Mouse (Mus musculus) heart, embryonic 15.5 days (tissue): Measurements from ENCODE around the gene Gm17175. TPM values are rescaled to one million over a fixed set of nuclear protein-coding genes. Genes with fewer than 3 reads are reported as not detected.
"Not testable (repeated sequence)": the region's sequence is repeated elsewhere in the genome, so short reads cannot be mapped to it uniquely, and the experiment has no call there.

Experiments used
- ATAC-seq: fragments of 200-750 bp; cut with Nextera tagmentation; replicated peaks from 2 replicates; pipeline ENCODE4 v1.8.0; 2017; ENCODE audit warnings: low read depth, moderate TSS enrichment; ENCODE audit not compliant: insufficient number of reproducible peaks, insufficient read depth, low FRiP score
- H3K27ac ChIP-seq: fragments of 300-500 bp; sonication (generic); 2 replicates; pipeline ENCODE4 v1.5.1; 2015; ENCODE audit warnings: mild to moderate bottlenecking, inconsistent platforms
- H3K27me3 ChIP-seq: fragments of 300-500 bp; sonication (generic); 2 replicates; pipeline ENCODE4 v1.6.1; 2015; ENCODE audit warnings: inconsistent platforms
- H3K36me3 ChIP-seq: fragments of 300-500 bp; sonication (generic); 2 replicates; pipeline ENCODE4 v1.6.1; 2015; ENCODE audit warnings: mild to moderate bottlenecking, inconsistent platforms
- H3K4me1 ChIP-seq: fragments of 300-500 bp; sonication (generic); replicated peaks from 2 replicates; pipeline ENCODE4 v1.6.1; 2015; ENCODE audit warnings: inconsistent platforms
- H3K4me2 ChIP-seq: fragments of 300-500 bp; sonication (generic); 2 replicates; pipeline ENCODE4 v1.6.1; 2015; ENCODE audit warnings: inconsistent platforms, mild to moderate bottlenecking, moderate library complexity
- H3K4me3 ChIP-seq: fragments of 300-500 bp; sonication (generic); 2 replicates; pipeline ENCODE4 v1.5.1; 2015; ENCODE audit warnings: mild to moderate bottlenecking, inconsistent platforms
- H3K9ac ChIP-seq: fragments of 300-500 bp; sonication (generic); 2 replicates; pipeline ENCODE4 v1.6.1; 2015; ENCODE audit warnings: mild to moderate bottlenecking, inconsistent platforms
- H3K9me3 ChIP-seq: fragments of 300-500 bp; sonication (generic); replicated peaks from 2 replicates; pipeline ENCODE4 v1.6.1; 2016; ENCODE audit warnings: inconsistent platforms
- WGBS: fragments of 180-500 bp; shearing (Covaris S2); methylation state at CpG from one replicate; pipeline ENCODE4 v1.1.7; 2015; ENCODE audit warnings: mixed read lengths; 5-methylcytosine and 5-hydroxymethylcytosine counted together
- polyA plus RNA-seq: library from polyadenylated mRNA; unstranded; fragments of >200 nt; fragmentation: Nextera tagmentation; extraction: Ambion mirVana; gene quantifications from 2 replicates; pipeline ENCODE4 v1.2.1, GENCODE M21; 2015

The Gm17175 gene
- polyA plus RNA-seq, result not detected in 2 replicates

GRCm38 (mm10) chr14:51573963-51574362, at the start of gene Gm17175:
Gm17175 (minus strand) TSS chr14:51574063.
- not testable (repeated sequence) for H3K4me3 ChIP-seq, ATAC-seq, H3K27ac ChIP-seq, H3K27me3 ChIP-seq, H3K4me2 ChIP-seq, H3K4me1 ChIP-seq, H3K9me3 ChIP-seq, H3K36me3 ChIP-seq, H3K9ac ChIP-seq
- 91% methylated on average over 2 of the region's 2 CpGs for WGBS

- Histone ChIP-seq H3K4me2 (no peak within 1 kb of the TSS), H3K4me3 (no peak within 1 kb of the TSS), H3K27ac (no peak within 1 kb of the TSS), H3K9me3 (no peaks in the 10 kb centered on the region), H3K4me1 (no peaks in the 10 kb centered on the region), H3K27me3 (no peaks in the 10 kb centered on the region), H3K9ac (no peak within 1 kb of the TSS), H3K36me3 (no peaks in the 10 kb centered on the region)
- no peak for ATAC-seq
- 75% methylated on average over 1 of the region's 1 CpGs for WGBS
Measured at GRCm38 (mm10) chr14:51611210-51611609, 37.3 kb upstream of the Gm17175 start, which contains the start of gene Gm17078. Gm17078 (minus strand) TSS chr14:51611310.

DNA sequence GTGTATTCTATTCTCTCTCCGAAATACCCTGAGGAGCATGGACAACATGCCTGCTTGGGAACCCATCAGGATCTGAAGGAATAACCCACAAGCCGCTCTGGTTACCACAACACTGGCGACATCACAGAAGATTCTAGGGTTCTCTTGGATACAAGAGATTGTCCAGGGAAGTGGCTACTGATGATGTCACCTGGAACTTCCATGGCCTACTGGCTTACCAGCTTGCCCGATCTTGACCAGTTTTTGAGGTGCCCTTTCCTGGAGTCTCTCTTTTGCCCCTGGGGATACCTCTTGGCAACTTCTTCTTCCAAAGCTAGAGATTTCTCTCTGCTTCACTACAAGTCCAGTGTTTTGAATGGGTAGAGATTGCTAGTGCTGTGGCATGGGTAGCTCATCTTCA, 18.2 kb upstream of the Gm17175 start, which contains the start of gene Gm17174:
Gene Gm17174, minus strand, starts transcription at position 101 of the 400 bp plus-strand sequence.
- not testable (repeated sequence) for H3K36me3 ChIP-seq, H3K9ac ChIP-seq, H3K9me3 ChIP-seq, ATAC-seq, H3K27ac ChIP-seq, H3K27me3 ChIP-seq, H3K4me2 ChIP-seq, H3K4me3 ChIP-seq, H3K4me1 ChIP-seq
- WGBS, result 80% methylated on average over 4 of the region's 4 CpGs

DNA sequence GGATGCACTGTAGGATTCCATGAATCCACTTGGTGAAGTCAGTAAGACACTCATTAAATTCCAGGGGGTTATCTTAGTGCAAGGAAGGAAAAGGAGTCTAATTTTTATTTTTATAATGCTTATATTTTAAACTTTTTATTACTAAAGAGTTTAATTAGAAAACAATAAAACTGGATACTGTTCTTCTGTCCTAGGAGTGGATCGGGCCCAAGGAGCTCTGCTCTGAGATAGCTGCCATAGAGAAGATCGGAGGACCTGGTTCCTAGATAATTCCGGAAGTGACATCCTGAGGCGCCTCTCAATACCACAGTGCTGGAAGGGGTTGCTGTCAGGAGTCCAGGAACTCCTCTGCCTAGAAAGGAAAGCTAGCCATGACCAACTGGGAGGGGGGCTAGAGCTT, 21.4 kb downstream of the Gm17175 start, which contains the start of gene Gm5622:
Gene Gm5622, plus strand, starts transcription at position 301 of the 400 bp plus-strand sequence.
- no peaks in the 10 kb centered on the region for H3K9me3 ChIP-seq
- H3K4me3 ChIP-seq, result no peak within 1 kb of the TSS
- no peak within 1 kb of the TSS for H3K27ac ChIP-seq
- H3K36me3 ChIP-seq, result no peaks in the 10 kb centered on the region
- 82% methylated on average over 4 of the region's 4 CpGs for WGBS
- ATAC-seq, result no peak
- H3K4me1 ChIP-seq, result no peaks in the 10 kb centered on the region
- no peak within 1 kb of the TSS for H3K9ac ChIP-seq
- H3K4me2 ChIP-seq, result no peak within 1 kb of the TSS
- H3K27me3 ChIP-seq, result no peaks in the 10 kb centered on the region

Other genes starting within 250 kb of the Gm17175 start
- not detected in 2 replicates for gene Gm7247, start 212.3 kb downstream of the Gm17175 start, polyA plus RNA-seq
- gene Vmn2r88, start 163.2 kb downstream of the Gm17175 start, polyA plus RNA-seq, result not detected in 2 replicates
- not detected in 2 replicates for gene Vmn2r89, start 122.2 kb downstream of the Gm17175 start, polyA plus RNA-seq
- not detected in 2 replicates for gene Gm5622, start 21.3 kb downstream of the Gm17175 start, polyA plus RNA-seq
- gene Gm17174, start 18.1 kb upstream of the Gm17175 start, polyA plus RNA-seq, result not detected in 2 replicates
- gene Gm17078, start 37.2 kb upstream of the Gm17175 start, polyA plus RNA-seq, result not detected in 2 replicates
- not detected in 2 replicates for gene Gm4181, start 61.6 kb upstream of the Gm17175 start, polyA plus RNA-seq
- gene Gm17079, start 121.4 kb upstream of the Gm17175 start, polyA plus RNA-seq, result not detected in 2 replicates
- not detected in 2 replicates for gene Gm5800, start 143.1 kb upstream of the Gm17175 start, polyA plus RNA-seq
- gene Ang4, start 199.5 kb upstream of the Gm17175 start, polyA plus RNA-seq, result not detected in 2 replicates
- gene AY358078, start 226.0 kb upstream of the Gm17175 start, polyA plus RNA-seq, result not detected in 2 replicates